Mouse (Mus musculus) frontal cortex, postnatal 14 days (tissue): ENCODE measurements around the gene Ablim1.
A peak's percentile ranks its signal among the peaks of the same experiment; 100 is the strongest.

Experiments
- DNase-seq, 2 experiments: peaks; one replicate each; pipeline ENCODE4 v3.0.0; 2022; ENCODE audit warnings: low spot score in 2 of 2

The Ablim1 gene

DNA sequence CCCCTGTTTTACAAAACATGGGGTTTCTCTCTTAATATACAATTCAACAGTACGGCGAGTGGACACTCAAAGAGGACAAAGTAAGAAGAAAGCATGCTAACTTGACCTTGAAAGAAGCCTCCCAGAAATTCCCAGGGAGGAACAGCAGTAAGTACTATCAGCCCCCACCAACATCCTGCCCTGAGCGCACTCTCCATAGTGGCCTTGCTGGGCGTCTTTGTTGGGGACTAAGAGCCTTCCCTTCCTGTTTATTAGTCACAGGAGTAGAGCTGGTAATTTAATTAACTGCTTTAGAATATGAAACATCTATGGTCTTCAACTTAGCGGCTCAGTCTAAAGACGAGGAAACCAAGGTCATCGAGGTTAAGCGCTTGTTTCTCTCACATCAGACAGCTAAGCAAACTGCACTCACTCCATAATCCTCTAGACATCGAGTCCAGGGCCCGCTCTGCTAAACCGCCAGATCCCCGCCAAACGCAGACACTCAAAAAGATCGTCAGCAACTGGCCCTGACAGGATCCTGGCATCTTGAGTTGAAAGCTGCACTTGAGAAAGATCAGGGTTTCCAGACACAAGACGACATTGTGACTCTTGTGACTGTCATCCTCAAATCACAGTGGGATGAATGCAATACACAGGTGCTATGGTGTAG lies 50.3 kb downstream of the Ablim1 start:
- no peak for DNase-seq

DNA sequence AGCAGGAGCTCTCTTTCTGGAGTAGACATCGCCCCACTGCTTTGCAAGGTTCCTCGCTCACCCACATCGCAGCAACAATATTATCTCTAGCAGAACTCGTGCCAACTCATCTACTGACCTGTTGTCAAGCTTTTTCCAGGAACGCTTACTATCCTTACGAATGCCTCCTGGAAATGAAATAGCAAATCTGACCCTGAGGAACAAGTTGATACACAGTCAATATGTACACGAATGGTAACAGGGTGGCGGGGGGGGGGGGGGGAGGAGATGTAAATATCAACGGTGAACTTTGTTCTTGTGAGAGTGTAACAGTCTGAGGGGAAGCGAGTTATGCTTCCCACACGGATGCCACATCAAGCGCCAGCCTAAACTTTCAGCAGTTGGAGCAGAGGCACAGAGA lies 56.9 kb downstream of the Ablim1 start:
- DNase-seq: no peak

DNA sequence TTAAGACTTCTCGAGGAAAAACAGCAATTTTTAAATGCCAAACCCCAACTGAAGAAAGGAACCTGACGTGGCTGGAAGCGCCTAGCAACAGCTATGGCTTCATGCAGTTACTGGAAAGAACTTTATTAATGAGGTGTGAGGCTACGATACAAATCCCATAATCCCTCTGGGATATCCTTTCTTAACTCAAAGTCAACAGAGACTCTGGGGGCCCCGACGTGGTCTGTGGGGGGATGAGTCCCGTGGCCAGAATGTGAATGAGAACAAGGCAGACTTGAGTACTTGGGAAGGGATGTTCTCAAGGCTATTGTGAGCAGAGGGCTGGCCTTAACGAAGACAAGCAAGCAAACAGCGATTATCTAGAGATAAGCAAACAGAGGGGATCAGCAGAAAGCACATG lies 58.1 kb downstream of the Ablim1 start:
- DNase-seq: no peak

DNA sequence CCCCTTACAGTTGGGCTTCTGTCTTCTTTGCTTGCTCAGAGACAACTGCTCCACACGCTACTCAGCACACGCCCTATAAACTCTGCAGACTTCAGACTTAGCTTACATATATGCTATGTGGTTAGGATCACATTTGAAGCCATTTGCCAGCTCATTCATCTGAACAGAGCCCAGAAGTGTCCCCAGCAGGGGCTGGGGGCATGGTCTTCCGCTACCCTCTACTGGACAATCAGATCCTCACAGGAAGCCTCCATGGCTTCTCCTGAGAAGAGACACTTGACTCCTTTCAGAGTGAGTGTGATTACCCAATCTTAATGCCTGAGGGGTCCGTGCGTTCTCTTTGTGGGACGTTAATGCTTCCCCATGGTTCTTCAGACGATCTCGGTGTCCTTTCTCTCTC lies 59.6 kb downstream of the Ablim1 start:
- DNase-seq: no peak

DNA sequence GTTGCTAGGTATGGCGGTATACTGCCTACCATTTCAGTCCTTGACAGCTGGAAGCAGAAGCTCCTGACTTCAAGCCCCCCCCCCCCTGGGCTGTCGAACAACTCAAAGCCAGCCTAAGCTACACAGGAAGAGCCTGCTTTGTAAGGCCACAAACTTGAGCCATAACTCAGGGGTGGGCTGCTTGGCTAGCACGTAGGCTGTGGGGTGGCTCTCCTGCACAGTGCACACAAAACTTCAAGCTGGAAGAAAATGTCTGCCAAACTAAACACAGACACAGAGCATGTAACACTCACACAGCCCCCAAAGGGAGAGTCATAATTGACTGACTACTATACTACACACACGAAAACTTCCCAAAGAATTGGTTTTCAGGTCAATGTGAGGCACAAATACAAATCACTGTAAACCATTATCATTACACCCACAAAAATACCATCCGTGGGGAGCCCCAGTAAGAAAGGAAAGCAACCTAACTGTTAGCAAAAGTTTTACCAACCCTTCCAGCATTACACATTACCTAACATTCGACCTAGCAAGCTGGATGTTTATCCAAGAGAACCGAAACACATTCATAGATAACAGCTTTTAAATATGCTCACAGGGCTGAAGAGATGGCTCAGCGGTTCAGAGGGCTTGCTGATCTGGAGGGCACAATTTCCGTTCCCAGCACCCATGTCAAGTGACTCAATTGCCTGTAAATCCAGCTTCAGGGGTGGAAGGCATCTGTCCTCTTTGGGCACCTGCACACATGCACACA lies 61.8 kb downstream of the Ablim1 start:
- no peak for DNase-seq

DNA sequence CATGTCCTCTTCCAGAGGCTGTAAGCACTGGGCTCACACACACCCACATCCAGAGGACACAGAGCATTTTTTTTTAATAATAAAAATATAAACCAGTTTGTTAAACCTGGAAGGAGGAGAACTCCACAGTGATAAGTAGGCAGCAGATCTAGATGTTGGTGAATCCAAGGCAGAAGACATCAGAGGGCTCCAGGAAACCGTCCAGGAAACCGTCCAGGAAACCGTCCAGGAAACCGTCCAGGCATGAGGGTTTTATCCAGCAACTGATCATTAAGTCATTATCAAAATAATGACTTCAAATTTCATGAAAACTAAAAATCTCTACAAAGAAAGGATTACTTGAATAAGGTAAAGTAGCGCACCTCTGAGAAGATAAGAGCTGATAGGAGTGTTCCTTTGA lies 65.9 kb downstream of the Ablim1 start:
- DNase-seq: no peak

DNA sequence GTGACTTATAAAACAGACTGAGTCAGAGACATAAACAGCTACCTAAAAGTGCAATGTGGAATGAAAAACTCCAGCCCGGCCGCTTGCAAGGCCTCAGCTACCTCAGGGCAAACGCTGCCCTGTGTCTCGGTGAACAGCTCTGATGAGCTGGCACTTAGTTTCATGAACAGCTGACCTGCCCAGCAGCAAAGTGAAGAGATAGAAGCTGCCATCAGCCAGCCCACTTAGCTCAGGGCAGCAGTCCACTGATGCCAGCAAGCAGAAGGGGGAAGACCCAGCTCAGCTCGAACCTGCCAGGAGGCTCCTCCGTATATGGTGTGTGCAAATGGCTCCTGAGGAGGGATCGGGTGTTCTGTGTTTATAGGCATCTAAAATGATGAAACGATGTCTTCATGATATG lies 67.5 kb downstream of the Ablim1 start:
- DNase-seq: no peak

DNA sequence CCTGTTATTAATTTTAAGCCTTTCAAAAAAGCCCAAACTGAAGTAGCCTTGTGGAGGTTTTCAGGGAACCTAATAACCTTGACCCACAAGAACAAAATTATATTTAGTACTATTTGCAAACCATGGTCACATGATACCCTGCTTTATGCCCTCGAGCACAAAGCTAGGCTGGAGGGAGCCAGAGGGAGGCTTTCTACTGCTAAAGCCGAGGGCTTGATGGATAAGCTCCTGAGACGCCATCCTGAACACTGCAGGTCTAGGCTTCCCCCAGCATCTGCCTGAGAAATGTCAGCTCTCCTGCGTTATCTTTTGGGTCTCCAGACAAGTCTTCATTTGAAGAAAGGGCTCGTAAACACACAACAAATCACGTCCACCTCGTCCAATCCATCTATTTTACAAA lies 70.4 kb downstream of the Ablim1 start:
- no peak for DNase-seq

DNA sequence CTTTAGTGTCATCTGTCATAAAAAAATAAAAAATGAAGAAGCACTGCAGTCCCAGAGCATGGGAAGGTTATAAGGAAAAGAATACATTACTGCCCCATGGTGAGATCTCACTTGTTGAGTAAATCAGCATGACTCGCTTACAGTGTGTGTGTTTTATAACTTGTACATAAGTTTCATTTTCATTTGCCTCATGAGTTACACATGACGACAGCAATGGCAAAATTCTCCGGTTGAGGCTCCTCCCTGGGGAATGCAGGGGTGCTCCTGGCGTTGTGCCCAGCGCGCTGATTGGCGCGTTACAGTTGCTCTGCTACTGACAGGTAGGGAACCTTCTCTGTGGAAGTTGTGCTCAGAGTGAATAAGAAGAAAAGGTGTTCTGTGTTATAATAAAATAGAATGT lies 71.1 kb downstream of the Ablim1 start:
- no peak for DNase-seq

DNA sequence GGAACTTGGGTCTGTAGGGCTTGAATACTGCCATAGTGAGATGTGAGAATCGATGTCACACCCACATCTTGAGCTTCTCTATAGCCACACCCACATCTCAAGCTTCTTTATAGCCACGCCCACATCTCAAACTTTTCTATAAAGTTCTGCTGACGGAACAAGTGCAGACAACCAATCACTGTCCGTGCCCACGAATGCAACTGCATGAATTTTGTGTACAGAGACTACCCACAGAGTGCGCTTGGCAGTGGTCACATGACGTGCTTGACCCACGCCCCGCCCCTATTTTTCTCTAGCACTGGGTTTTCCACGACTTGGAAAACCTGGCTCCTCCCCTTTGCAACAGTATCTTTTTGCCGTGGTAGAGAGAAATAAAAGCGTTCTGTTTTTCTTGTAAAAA lies 71.5 kb downstream of the Ablim1 start:
- DNase-seq: no peak

DNA sequence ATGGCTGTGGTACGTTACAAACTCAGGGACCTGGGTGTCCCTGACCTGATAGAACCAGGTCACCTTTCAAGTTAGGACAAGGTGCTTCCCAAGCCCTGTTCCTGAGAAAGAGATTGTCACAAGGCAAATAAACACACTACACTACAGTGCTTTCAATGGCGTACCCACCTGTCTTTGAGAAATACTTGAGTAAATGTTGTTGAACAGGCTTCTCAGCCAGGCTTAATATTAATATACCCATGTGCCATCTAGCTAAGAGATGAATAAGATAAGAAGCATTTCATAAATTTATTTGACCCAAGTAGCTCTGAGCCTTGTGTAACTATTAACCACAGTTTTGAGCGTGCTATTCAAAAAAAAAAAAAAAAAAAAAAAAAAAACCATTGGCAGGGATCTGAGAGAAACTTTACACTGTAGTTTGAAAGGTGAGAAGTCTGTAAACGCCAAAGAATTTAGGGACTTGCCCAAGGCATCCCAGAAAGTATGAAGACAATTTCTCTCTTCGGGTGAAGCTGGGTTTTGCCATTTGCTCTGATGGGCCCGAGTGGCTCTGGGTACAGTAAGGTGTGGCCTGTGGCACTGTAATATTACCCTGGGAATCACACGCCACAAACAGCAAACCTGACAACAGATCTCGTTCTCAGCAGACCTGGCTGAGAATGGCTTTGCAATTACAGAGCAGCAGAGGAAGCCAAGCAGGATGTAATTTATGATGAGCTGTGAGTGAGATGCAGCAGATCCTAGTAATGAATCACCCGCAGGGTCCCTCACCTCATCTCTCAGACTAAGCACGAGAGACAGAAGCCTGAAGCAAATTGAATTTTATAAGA lies 73.1 kb downstream of the Ablim1 start:
- no peak for DNase-seq

DNA sequence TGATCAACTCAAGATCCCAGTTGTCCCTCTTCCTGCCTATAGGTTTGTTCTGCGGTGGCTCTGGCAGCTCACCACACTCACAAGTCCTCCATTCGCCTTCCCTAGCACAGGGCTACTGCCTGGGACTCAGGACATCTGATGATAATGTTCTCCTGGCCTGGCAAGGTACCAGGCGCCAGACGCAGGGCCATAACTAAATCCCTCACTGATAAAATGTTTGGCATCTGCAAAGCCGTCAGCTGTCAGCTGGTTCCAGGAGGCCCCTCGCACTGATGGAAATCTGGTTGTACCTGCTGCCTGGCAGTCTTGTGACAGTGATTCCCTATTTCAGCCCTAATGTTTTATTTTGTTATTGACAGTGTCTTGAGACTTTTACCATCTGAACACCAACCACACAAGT lies 74.5 kb downstream of the Ablim1 start:
- DNase-seq: no peak

DNA sequence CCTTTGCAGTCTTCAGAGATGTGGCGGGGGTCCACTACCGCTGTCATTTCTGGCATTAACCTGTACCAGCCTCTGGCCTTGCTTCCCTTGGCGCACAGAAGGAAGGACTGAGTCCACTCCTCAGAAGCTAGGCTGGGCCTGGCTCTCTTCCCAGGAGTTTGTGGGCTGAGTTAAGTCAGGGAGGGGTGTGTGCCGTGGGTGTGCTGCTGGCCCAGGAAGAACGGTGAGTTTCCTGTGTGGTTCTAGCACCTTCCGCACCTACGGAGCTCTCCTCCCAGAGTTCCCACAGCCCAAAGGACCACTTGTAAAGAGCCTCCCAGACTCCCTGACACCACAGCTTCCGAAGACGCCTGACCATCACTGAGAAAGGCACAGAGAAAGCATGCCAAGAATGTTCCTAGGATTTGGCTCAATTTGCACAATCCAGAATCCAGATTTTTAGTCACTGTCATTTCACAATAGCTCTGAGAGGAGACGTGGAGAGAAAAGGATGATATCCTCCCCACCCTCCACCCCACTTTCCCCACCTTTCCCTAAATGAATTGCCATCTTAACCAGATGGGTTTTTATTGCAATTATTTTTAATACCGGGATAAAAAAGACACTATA lies 75.4 kb downstream of the Ablim1 start:
- DNase-seq: peak; percentile 33 to 42

DNA sequence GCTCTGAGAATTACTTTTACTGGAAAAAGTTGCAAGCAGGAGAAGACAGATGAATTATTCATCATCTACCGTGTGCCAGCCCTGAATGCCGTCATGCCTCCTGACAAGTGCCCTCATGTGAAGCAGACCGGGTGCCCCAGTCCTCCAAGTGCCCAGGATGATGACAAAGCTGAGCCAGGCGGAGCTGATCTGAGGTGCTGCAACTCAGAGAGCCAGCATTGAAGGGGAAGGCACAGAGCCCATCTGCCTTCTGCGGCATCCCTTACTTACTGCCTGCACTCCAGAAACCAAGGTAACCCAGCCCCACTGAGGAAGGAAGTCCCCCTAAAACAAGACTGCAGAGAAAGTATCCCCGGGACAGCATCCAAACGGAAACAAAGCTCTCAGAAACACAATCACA lies 76.3 kb downstream of the Ablim1 start:
- DNase-seq: no peak

DNA sequence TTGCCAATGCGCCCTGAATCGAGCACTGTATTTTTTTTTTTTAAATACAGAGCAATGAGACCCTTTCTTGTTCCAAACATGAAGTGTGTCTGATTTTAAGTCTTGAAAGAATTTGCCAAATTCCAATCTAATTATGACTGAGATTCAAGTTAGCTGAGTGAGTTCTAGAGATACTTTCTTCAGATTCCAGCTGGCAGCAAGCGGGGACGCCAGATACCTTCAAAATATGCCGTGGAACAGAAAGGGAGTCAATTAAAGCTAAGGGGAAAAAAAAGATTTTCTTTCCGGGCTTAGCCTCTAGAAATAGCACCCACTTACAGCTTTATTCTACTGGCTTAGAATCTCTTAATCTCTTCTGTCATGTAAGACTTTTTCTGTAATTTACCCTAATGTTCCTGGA lies 77.2 kb downstream of the Ablim1 start:
- no peak for DNase-seq

DNA sequence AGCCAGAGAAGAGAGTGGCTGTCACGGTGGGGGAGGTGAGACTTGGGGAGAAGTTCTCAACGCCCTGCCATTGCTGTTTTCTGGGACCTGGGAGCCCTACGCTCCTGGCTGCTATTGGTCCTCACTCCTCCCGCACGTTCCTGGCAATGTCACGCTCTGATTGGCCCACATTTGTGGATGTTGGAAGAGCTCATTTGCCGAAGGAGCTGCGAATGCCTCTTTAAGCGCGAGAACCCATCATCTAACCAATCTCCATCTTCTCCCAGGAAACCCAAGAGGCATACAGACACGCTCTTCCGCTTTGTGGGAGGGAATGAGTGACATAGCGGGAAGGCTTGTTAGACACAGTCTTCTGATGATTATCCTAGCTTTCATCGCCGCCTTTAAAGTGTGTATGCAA lies 78.1 kb downstream of the Ablim1 start:
- DNase-seq: peak; percentile 29 to 44

DNA sequence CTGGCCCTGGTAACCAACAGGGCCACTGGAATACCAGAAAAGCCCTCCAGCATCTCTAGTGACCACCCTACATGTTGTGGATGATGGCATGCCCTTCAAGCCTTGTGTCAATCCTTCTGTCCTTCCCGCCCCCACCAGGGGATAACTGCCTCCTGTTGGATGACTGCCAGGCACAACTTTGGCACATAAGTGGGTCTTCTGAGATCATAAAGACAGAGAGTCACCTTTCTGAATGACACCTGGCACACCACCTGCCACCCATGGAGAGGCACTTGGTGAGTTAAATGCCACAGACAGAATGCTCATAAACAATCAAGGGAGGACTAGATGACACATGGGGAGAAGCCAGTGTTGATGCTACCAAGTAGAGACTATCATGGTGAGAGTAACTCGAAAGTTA lies 78.8 kb downstream of the Ablim1 start:
- no peak for DNase-seq

DNA sequence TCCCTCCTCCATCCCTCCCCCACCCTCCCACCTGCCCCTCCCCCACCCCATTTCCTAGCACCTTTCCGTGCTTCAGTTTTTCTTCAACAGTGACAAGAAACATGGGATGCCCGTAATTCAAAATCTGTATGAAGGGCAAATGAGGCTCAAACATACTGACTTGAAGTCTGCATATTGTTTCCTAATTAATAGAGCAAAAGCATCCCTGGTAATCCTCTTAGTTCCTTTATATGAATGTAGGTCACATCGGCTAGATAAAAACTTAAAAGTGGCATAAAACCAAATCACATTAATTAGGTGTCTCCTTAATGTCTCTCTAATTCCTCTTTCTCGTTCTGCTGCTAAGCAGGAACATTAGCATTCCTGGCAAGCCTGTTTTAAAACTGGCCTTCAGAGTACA lies 83.7 kb downstream of the Ablim1 start:
- no peak for DNase-seq

DNA sequence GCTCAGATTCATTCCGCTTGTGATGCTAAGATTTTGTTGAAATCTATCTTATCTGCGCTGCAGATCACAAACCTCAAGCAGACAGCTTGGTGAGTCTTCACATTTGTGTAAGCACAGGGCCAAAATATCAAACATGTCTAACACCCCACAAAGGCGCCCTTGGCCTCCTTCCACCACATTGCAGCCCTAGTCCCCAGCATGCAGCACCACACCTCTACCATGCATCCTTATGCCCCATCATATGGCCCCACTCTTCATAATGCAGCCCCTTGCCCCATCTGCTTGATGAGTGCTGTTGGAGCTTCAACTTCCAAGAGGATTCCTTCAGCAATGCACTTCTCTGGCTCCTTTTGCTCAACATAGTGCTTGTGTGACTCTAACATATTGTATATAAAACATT lies 85.6 kb downstream of the Ablim1 start:
- no peak for DNase-seq

DNA sequence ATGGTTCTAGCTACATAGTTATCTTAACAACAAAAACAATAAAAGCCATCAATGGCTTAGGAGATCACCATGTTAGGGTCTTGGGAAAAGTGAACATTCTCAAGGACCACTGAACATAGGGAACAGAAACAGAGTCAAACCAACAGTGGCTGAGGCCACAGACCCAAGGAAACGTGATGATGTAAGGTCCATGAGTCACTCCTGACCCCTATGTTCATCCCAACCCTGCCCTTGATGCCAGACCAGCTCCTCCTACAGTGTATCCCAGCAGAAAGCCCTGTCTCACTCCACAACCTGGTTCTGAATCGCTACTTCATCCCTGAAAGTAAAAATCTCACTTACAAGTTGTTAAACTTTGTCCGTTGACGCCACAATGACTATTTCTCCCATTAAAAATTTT lies 86.1 kb downstream of the Ablim1 start:
- DNase-seq: no peak

DNA sequence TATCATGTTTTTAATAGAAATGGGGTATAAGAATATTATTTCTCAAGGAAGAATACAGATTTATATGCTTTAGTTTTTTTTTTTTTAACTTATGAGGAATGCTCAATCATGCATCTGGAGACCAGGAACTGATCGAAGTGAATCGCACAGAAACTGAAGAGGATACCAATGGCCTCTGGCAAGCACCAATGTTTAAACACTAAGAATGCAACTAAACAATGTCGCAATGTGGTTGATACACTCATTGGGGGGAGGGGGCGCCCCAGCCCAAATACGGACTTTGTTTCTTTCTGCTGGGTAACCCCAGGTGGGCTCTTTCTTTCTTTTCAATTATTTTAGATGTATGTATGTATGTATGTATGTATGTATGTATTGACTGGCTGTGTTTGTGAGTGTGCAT lies 90.3 kb downstream of the Ablim1 start:
- no peak for DNase-seq

DNA sequence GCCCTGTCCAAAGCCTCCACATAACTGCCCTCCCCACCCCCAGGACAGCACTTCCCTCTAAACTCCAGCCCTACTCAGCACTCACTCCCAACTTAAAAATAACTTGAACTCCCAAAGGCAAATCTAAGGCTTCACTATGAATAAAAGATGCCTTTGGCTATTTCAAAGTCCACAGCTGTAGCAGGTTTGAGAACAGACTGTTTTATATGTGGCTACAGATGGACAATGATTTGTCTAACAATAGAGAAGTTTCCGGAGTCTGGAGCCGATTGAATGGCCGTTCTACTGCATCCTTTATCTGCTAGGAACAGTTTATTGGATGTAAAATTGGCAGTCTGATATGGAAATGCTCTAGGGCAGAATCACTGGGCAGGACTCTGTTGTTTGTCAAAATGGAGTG lies 91.0 kb downstream of the Ablim1 start:
- no peak for DNase-seq

DNA sequence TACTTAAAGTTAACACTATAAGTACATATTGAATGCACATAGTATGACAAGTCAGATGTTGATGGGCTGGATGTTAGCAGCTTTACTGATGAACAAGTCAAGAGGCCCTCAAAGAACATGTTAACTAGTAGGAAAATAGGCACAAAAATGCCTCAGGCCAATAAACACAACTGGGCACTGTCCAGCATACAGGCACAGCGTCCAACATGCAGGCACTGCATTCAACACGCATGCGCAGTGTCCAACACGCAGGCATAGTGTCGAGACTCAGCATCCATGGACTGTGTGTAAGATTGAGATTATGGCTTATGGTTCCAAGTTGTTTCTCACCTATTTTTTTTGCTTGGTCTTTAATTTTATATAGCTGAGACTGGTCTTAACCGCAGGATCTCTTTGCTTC lies 92.1 kb downstream of the Ablim1 start:
- DNase-seq: no peak
